Mouse (Mus musculus): ENCODE results near the gene Usp4.

Gene Usp4

GRCm38 (mm10) chr9:108341139-108341475, 6.5 kb upstream of the Usp4 start:
- in situ Hi-C loops (cut with MboI, MseI) = loop anchor here (5.0 kb wide), 1 partner anchor 34 kb away; the partner anchor contains the start of genes Rhoa and Tcta

- in situ Hi-C loops (cut with MboI, MseI) = loop anchor here (5.0 kb wide), 1 partner anchor 34 kb away; the partner anchor contains the start of genes Rhoa and Tcta
These were observed 5.9 kb upstream of the Usp4 start for GRCm38 (mm10) chr9:108341801-108342200.

- in situ Hi-C loops (cut with MboI, MseI) = loop anchor here (5.0 kb wide), 1 partner anchor 35 kb away; the partner anchor contains the start of genes Rhoa and Tcta
These were observed 5.3 kb upstream of the Usp4 start for GRCm38 (mm10) chr9:108342301-108342831.

DNA sequence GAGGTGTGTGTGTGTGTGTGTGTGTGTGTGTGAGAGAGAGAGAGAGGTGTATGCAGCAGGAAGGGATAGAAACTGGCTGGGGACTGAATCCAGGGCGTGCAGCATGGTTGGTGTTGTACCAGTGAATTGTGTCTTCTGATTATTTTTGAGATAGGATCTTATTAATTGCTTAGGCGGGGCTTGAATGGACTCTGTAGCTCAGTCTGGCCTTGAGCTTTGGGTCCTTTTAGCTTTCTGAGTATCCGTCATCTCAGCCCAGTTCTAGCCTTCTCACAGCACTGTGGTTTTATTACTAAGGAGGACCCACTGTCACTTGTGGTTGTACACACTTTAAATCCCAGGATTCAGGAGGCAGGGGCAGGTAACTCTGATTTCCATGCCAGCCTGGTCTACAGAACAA, 4.3 kb upstream of the Usp4 start:
- in situ Hi-C loops (cut with MboI, MseI) = loop anchor here (5.0 kb wide), 1 partner anchor 36 kb away; the partner anchor contains the start of genes Rhoa and Tcta

DNA sequence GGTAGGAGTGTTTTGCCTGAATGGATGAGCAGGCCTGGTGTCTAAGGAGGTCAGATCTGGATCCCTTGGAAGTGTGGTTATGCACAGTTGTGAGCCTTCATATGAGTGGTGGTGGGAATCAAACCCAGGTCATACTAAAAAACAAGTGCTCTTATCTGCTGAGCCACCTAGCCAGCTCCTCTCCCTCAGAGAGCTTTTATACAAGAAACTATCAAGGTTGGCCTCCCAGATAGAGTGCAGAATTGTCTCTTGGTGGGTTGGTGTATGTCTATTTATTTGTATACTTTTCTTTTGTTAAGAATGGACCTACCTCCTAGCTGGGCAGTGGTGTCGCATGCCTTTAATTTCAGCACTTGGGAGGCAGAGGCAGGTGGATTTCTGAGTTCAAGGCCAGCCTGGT, 3.8 kb upstream of the Usp4 start:
- in situ Hi-C loops (cut with MboI, MseI) = loop anchor here (5.0 kb wide), 1 partner anchor 37 kb away; the partner anchor contains the start of genes Rhoa and Tcta

- in situ Hi-C loops (cut with MboI, MseI) = loop anchor here (5.0 kb wide), 1 partner anchor 37 kb away; the partner anchor contains the start of genes Rhoa and Tcta
These were observed 3.2 kb upstream of the Usp4 start for GRCm38 (mm10) chr9:108344471-108344870.

GRCm38 (mm10) chr9:108347024-108347423, 629 bp upstream of the Usp4 start:
- in situ Hi-C loops (cut with MboI, MseI) = no loop called here

- in situ Hi-C loops (cut with MboI, MseI) = no loop called here
These were observed 632 bp downstream of the Usp4 start for GRCm38 (mm10) chr9:108348290-108348680.

DNA sequence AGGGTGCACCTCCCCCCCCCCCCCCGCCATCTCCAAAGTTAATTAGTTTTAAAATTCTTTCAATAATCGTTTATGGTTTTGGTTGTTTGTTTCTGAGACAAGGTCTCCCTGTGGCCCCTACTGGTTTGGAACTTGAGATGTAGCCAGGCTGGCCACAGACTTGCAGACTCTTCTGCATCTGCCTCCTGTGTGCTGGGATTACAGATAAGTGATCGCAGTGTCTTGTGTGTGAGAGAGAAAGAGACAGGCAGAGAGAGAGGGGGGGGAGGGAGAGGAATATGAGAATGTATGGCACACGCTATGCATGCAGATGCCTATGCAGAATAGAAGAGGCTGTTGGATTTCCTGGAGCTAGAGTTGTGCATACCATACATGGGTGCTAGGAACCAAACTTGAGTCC, 2.1 kb downstream of the Usp4 start:
- in situ Hi-C loops (cut with MboI, MseI) = loop anchor here (25.0 kb wide), 1 partner anchor 563 kb away; the partner anchor contains the start of gene Tmem89

GRCm38 (mm10) chr9:108378234-108378633, 30.6 kb downstream of the Usp4 start:
- in situ Hi-C loops (cut with MboI, MseI) = loop anchor here (5.0 kb wide), 1 partner anchor 154 kb away; no protein-coding TSS in a partner anchor

- in situ Hi-C loops (cut with MboI, MseI) = loop anchor here (5.0 kb wide), 1 partner anchor 154 kb away; no protein-coding TSS in a partner anchor
These were observed 31.1 kb downstream of the Usp4 start for GRCm38 (mm10) chr9:108378736-108379135.

- in situ Hi-C loops (cut with MboI, MseI) = loop anchor here (5.0 kb wide), 1 partner anchor 153 kb away; no protein-coding TSS in a partner anchor
These were observed 31.6 kb downstream of the Usp4 start for GRCm38 (mm10) chr9:108379294-108379693.

DNA sequence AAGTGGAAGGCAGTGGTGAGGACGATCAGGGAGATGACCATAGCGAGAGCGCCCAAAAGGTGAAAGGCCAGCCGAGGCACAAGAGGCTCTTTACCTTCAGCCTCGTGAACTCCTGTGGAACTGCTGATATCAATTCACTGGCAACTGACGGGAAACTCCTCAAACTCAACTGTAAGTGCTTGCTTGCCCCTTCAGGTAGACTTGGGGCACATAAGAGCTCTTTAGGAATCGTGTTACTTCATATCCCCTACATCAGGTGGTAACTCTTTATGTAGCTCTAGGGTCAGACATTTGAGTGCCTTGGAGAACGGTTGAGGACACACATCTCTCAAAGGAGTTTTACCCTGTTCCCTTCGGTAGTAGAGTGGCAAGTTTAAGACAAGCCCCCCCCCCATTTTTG, 33.7 kb downstream of the Usp4 start:
- in situ Hi-C loops (cut with MboI, MseI) = loop anchor here (10.0 kb wide), 1 partner anchor 537 kb away; no protein-coding TSS in a partner anchor

GRCm38 (mm10) chr9:108385006-108385405, 37.4 kb downstream of the Usp4 start:
- in situ Hi-C loops (cut with MboI, MseI) = loop anchor here (10.0 kb wide), 1 partner anchor 540 kb away; no protein-coding TSS in a partner anchor

DNA sequence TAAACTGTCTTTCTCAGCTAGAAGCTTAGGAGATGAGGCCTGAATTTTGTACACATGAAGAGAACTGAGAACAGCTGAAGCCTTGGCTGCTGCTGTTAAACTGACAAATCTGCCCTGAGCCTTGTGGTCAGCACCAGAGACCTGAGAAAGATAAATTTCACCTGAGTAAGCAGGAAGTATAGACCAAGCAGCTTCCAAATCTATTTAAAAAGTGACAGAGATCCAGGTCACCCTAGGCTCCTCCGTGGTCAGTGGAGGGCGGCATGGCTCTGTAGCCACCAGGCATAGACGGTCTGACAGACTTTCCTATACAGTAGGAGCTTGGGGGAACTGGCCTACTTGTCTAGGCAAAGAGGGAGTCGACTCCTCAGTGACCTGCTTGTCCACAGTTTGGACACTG, 39.2 kb downstream of the Usp4 start:
- in situ Hi-C loops (cut with MboI, MseI) = loop anchor here (10.0 kb wide), 1 partner anchor 542 kb away; no protein-coding TSS in a partner anchor

GRCm38 (mm10) chr9:108388601-108389000, 40.9 kb downstream of the Usp4 start:
- in situ Hi-C loops (cut with MboI, MseI) = loop anchor here (10.0 kb wide), 1 partner anchor 544 kb away; no protein-coding TSS in a partner anchor

GRCm38 (mm10) chr9:108389220-108389619, 41.6 kb downstream of the Usp4 start:
- in situ Hi-C loops (cut with MboI, MseI) = loop anchor here (10.0 kb wide), 1 partner anchor 544 kb away; no protein-coding TSS in a partner anchor

- in situ Hi-C loops (cut with MboI, MseI) = no loop called here
These were observed 45.0 kb downstream of the Usp4 start, which contains the start of gene 1700102P08Rik for GRCm38 (mm10) chr9:108392676-108393075. TSS of gene 1700102P08Rik (plus strand) at chr9:108392805.

DNA sequence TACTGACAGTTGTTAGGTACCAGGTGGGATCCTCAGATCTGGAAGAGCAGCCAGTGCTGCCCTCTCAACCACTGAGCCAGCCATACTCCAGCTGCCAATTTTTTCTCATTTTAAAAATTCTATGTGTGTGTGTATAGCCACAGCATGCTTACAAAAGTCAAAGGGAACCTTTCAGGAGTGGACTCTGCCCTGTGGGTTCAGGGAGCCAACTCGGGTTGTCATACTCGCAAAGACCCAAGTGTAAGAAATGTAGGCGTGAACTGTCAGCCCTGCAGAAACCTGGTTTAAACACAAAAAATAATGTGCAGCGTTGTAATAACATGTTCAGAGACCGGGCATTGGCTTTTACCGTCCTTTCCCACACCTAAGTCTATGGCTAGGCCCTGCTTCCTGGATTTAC, 46.5 kb downstream of the Usp4 start:
- in situ Hi-C loops (cut with MboI, MseI) = no loop called here

- in situ Hi-C loops (cut with MboI, MseI) = no loop called here
These were observed 47.8 kb downstream of the Usp4 start for GRCm38 (mm10) chr9:108395427-108395826.

- in situ Hi-C loops (cut with MboI, MseI) = no loop called here
These were observed 50.7 kb downstream of the Usp4 start for GRCm38 (mm10) chr9:108398324-108398723.

- in situ Hi-C loops (cut with MboI, MseI) = no loop called here
These were observed 53.7 kb downstream of the Usp4 start for GRCm38 (mm10) chr9:108401186-108401960.

Measured in regulatory T cell (primary cell).